Mouse (Mus musculus) cerebellum, adult 9-11 months (tissue): ENCODE measurements around the gene Mcoln1.
A peak's percentile ranks its signal among the peaks of the same experiment; 100 is the strongest.

Experiments
- DNase-seq: peaks from one replicate; pipeline ENCODE4 v3.0.0; 2022

Mcoln1 gene

GRCm38 (mm10) chr8:3500235-3501090 is at the start of gene Mcoln1:
TSS of gene Mcoln1 (plus strand) at chr8:3500457.
- peak; percentile 99 for DNase-seq

- peak; percentile 53 for DNase-seq
These were observed 49.6 kb upstream of the Mcoln1 start for GRCm38 (mm10) chr8:3450670-3451069.

- no peak for DNase-seq
These were observed 48.3 kb upstream of the Mcoln1 start for GRCm38 (mm10) chr8:3451992-3452391.

GRCm38 (mm10) chr8:3463248-3463647 is 37.0 kb upstream of the Mcoln1 start:
- DNase-seq = no peak

- peak; percentile 20 for DNase-seq
These were observed 35.9 kb upstream of the Mcoln1 start for GRCm38 (mm10) chr8:3464309-3464708.

GRCm38 (mm10) chr8:3467006-3467885 is 33.0 kb upstream of the Mcoln1 start, which contains the start of gene Pex11g:
TSS of gene Pex11g (minus strand) at chr8:3467680.
- DNase-seq = peak; percentile 96

- DNase-seq = peak; percentile 24
These were observed 32.2 kb upstream of the Mcoln1 start for GRCm38 (mm10) chr8:3467886-3468545.

GRCm38 (mm10) chr8:3468838-3469237 is 31.4 kb upstream of the Mcoln1 start:
- DNase-seq = no peak

- no peak for DNase-seq
These were observed 29.7 kb upstream of the Mcoln1 start, which contains the start of gene Tex45 for GRCm38 (mm10) chr8:3470562-3470961. TSS of gene Tex45 (plus strand) at chr8:3470862.

GRCm38 (mm10) chr8:3475715-3476429 is 24.4 kb upstream of the Mcoln1 start:
- no peak for DNase-seq

GRCm38 (mm10) chr8:3480221-3480785 is 20.0 kb upstream of the Mcoln1 start:
- DNase-seq = no peak

GRCm38 (mm10) chr8:3481605-3482004 is 18.7 kb upstream of the Mcoln1 start:
- DNase-seq = no peak

- DNase-seq = no peak
These were observed 18.0 kb upstream of the Mcoln1 start for GRCm38 (mm10) chr8:3482240-3482740.

- no peak for DNase-seq
These were observed 16.7 kb upstream of the Mcoln1 start for GRCm38 (mm10) chr8:3483546-3483945.

GRCm38 (mm10) chr8:3485192-3485591 is 15.1 kb upstream of the Mcoln1 start:
- DNase-seq = no peak

GRCm38 (mm10) chr8:3492901-3493844 is 7.1 kb upstream of the Mcoln1 start, which contains the start of gene Zfp358:
TSS of gene Zfp358 (plus strand) at chr8:3493138.
- DNase-seq = peak; percentile 84

- peak; percentile 61 for DNase-seq
These were observed 6.4 kb upstream of the Mcoln1 start for GRCm38 (mm10) chr8:3493845-3494208.

GRCm38 (mm10) chr8:3495578-3496427 is 4.5 kb upstream of the Mcoln1 start:
- DNase-seq = peak; percentile 58

- DNase-seq = no peak
These were observed 3.9 kb upstream of the Mcoln1 start for GRCm38 (mm10) chr8:3496428-3496748.

GRCm38 (mm10) chr8:3498583-3498982 is 1.7 kb upstream of the Mcoln1 start:
- DNase-seq = no peak
